Mouse (Mus musculus) megakaryocyte, embryonic 14.5 days (primary cell): ENCODE data around the gene Myo1e. TPM values are rescaled to one million over a fixed set of nuclear protein-coding genes. Genes with fewer than 3 reads are reported as not detected.

Experiments used
- H3K27me3 ChIP-seq: replicated peaks from 2 replicates; pipeline ENCODE3; 2012; ENCODE audit warnings: inconsistent platforms
- H3K36me3 ChIP-seq: replicated peaks from 2 replicates; pipeline ENCODE3; 2012; ENCODE audit warnings: low read length, inconsistent platforms, mixed read lengths
- H3K4me1 ChIP-seq: 2 replicates; pipeline ENCODE4 v1.6.1; 2012; ENCODE audit warnings: inconsistent platforms
- H3K4me3 ChIP-seq: replicated peaks from 2 replicates; pipeline ENCODE3; 2012; ENCODE audit warnings: moderate library complexity, mild to moderate bottlenecking, inconsistent platforms
- H3K9me3 ChIP-seq: 2 replicates; pipeline ENCODE4 v1.6.1; 2012; ENCODE audit warnings: inconsistent platforms
- FLI1 ChIP-seq: IDR thresholded peaks from 2 replicates; pipeline ENCODE4 v1.6.1; 2012; ENCODE audit warnings: low read length, inconsistent platforms, mixed read lengths
- GATA1 ChIP-seq: IDR thresholded peaks from 3 replicates; pipeline ENCODE4 v1.6.1; 2012; ENCODE audit warnings: mixed read lengths, low read length, inconsistent platforms, borderline replicate concordance
- polyA plus RNA-seq: library from polyadenylated mRNA; stranded (reverse); fragments of >175 nt; gene quantifications from 2 replicates; pipeline ENCODE4 v1.2.3, GENCODE M21; 2012; ENCODE audit warnings: low replicate concordance; ENCODE audit not compliant: insufficient read depth

The Myo1e gene
- polyA plus RNA-seq, 1 experiment, result 16.7 TPM

GRCm38 (mm10) chr9:70371638-70372037 is 164.5 kb downstream of the Myo1e start:
- H3K4me3 ChIP-seq, result no peak overlapping the region
- no peaks in the 10 kb centered on the region for H3K9me3 ChIP-seq
- H3K27me3 ChIP-seq, result no peaks in the 10 kb centered on the region
- TF ChIP-seq FLI1, result no peak
- no peak for TF ChIP-seq GATA1
- peaks cover 89% of the 10 kb centered on the region for H3K36me3 ChIP-seq
- peaks cover 21% of the 10 kb centered on the region for H3K4me1 ChIP-seq

- TF ChIP-seq FLI1, result no peak
- no peak for TF ChIP-seq GATA1
- peaks cover 85% of the 10 kb centered on the region for H3K36me3 ChIP-seq
- H3K4me1 ChIP-seq, result peaks cover 33% of the 10 kb centered on the region
- H3K4me3 ChIP-seq, result peak overlapping the region; percentile 53
- no peaks in the 10 kb centered on the region for H3K9me3 ChIP-seq
- H3K27me3 ChIP-seq, result no peaks in the 10 kb centered on the region
Measured at GRCm38 (mm10) chr9:70379502-70380467, 172.6 kb downstream of the Myo1e start.

- Histone ChIP-seq H3K36me3 (peaks cover 85% of the 10 kb centered on the region), H3K27me3 (no peaks in the 10 kb centered on the region), H3K9me3 (no peaks in the 10 kb centered on the region), H3K4me3 (peak overlapping the region; percentile 72), H3K4me1 (peaks cover 40% of the 10 kb centered on the region)
- TF ChIP-seq FLI1 (no peak), GATA1 (no peak)
Measured at GRCm38 (mm10) chr9:70382091-70382490, 174.9 kb downstream of the Myo1e start.

- H3K4me3 ChIP-seq, result no peak overlapping the region
- peaks cover 75% of the 10 kb centered on the region for H3K36me3 ChIP-seq
- H3K27me3 ChIP-seq, result no peaks in the 10 kb centered on the region
- H3K9me3 ChIP-seq, result no peaks in the 10 kb centered on the region
- no peak for TF ChIP-seq FLI1
- no peak for TF ChIP-seq GATA1
- peaks cover 52% of the 10 kb centered on the region for H3K4me1 ChIP-seq
Measured at GRCm38 (mm10) chr9:70383750-70384149, 176.6 kb downstream of the Myo1e start.

- Histone ChIP-seq H3K36me3 (peaks cover 76% of the 10 kb centered on the region), H3K4me1 (peaks cover 57% of the 10 kb centered on the region), H3K27me3 (no peaks in the 10 kb centered on the region), H3K4me3 (no peak overlapping the region), H3K9me3 (no peaks in the 10 kb centered on the region)
- TF ChIP-seq GATA1, result no peak
- no peak for TF ChIP-seq FLI1
Measured at GRCm38 (mm10) chr9:70384494-70384893, 177.3 kb downstream of the Myo1e start.

GRCm38 (mm10) chr9:70384958-70385728 is 178.0 kb downstream of the Myo1e start:
- Histone ChIP-seq H3K4me1 (peaks cover 59% of the 10 kb centered on the region), H3K4me3 (no peak overlapping the region), H3K27me3 (no peaks in the 10 kb centered on the region), H3K36me3 (peaks cover 78% of the 10 kb centered on the region), H3K9me3 (no peaks in the 10 kb centered on the region)
- TF ChIP-seq FLI1 (no peak), GATA1 (no peak)

GRCm38 (mm10) chr9:70387410-70388119 is 180.4 kb downstream of the Myo1e start:
- Histone ChIP-seq H3K9me3 (no peaks in the 10 kb centered on the region), H3K4me1 (peaks cover 61% of the 10 kb centered on the region), H3K27me3 (no peaks in the 10 kb centered on the region), H3K4me3 (no peak overlapping the region), H3K36me3 (peaks cover 66% of the 10 kb centered on the region)
- TF ChIP-seq GATA1 (no peak), FLI1 (no peak)

GRCm38 (mm10) chr9:70389548-70389947 is 182.4 kb downstream of the Myo1e start:
- no peaks in the 10 kb centered on the region for H3K27me3 ChIP-seq
- H3K36me3 ChIP-seq, result peaks cover 57% of the 10 kb centered on the region
- peaks cover 65% of the 10 kb centered on the region for H3K4me1 ChIP-seq
- H3K9me3 ChIP-seq, result no peaks in the 10 kb centered on the region
- no peak for TF ChIP-seq FLI1
- TF ChIP-seq GATA1, result no peak
- H3K4me3 ChIP-seq, result no peak overlapping the region

GRCm38 (mm10) chr9:70391042-70391441 is 183.9 kb downstream of the Myo1e start:
- no peak overlapping the region for H3K4me3 ChIP-seq
- H3K9me3 ChIP-seq, result no peaks in the 10 kb centered on the region
- H3K27me3 ChIP-seq, result no peaks in the 10 kb centered on the region
- peaks cover 64% of the 10 kb centered on the region for H3K4me1 ChIP-seq
- H3K36me3 ChIP-seq, result peaks cover 55% of the 10 kb centered on the region
- TF ChIP-seq GATA1 (no peak), FLI1 (no peak)
